Mouse (Mus musculus): ENCODE measurements around the gene Pigq. TPM values are rescaled to one million over a fixed set of nuclear protein-coding genes. Genes with fewer than 3 reads are reported as not detected.

Pigq gene
- 156 and 159 TPM in 2 replicates for polyA plus RNA-seq (2012; rRNA removed)

- no peak within 1 kb of the TSS for H3K4me3 ChIP-seq (ENCODE audit: insufficient read depth, low read length)
- TF ChIP-seq POLR2A (IDR thresholded peaks at IDR 0.05; ENCODE audit: extremely low read depth, insufficient read depth, low read length) (no peak), CTCF (IDR thresholded peaks at IDR 0.05; ENCODE audit: extremely low read depth, insufficient read depth, low read length) (no peak)
- H3K4me1 ChIP-seq (ENCODE audit: control insufficient read depth, insufficient read depth, low read length): peaks cover 3% of the 10 kb centered on the region; the same call in 1 of the 2 replicates
- no peak within 1 kb of the TSS for H3K27ac ChIP-seq (ENCODE audit: insufficient read depth, low read length)
These were observed at the start of gene Pigq, which contains the start of gene Nhlrc4 for GRCm38 (mm10) chr17:25944366-25945163. Gene Pigq, minus strand, starts transcription at chr17:25944936. Gene Nhlrc4, minus strand, starts transcription at chr17:25944961.

- Histone ChIP-seq H3K4me3 (ENCODE audit: insufficient read depth, low read length) (no peak overlapping the region), H3K4me1 (ENCODE audit: control insufficient read depth, insufficient read depth, low read length) (no peaks in the 10 kb centered on the region), H3K27ac (ENCODE audit: insufficient read depth, low read length) (no peak overlapping the region)
- TF ChIP-seq POLR2A (IDR thresholded peaks at IDR 0.05; ENCODE audit: extremely low read depth, insufficient read depth, low read length) (no peak), CTCF (IDR thresholded peaks at IDR 0.05; ENCODE audit: extremely low read depth, insufficient read depth, low read length) (no peak)
These were observed 48.8 kb upstream of the Pigq start for GRCm38 (mm10) chr17:25993489-25993888.

- Histone ChIP-seq H3K27ac (ENCODE audit: insufficient read depth, low read length) (no peak overlapping the region), H3K4me3 (ENCODE audit: insufficient read depth, low read length) (no peak overlapping the region), H3K4me1 (ENCODE audit: control insufficient read depth, insufficient read depth, low read length) (no peaks in the 10 kb centered on the region)
- TF ChIP-seq POLR2A (IDR thresholded peaks at IDR 0.05; ENCODE audit: extremely low read depth, insufficient read depth, low read length) (no peak), CTCF (IDR thresholded peaks at IDR 0.05; ENCODE audit: extremely low read depth, insufficient read depth, low read length) (no peak)
These were observed 47.5 kb upstream of the Pigq start for GRCm38 (mm10) chr17:25992274-25992673.

- TF ChIP-seq CTCF (IDR thresholded peaks at IDR 0.05; ENCODE audit: extremely low read depth, insufficient read depth, low read length) (no peak), POLR2A (IDR thresholded peaks at IDR 0.05; ENCODE audit: extremely low read depth, insufficient read depth, low read length) (no peak)
- no peak overlapping the region for H3K27ac ChIP-seq (ENCODE audit: insufficient read depth, low read length)
These were observed 45.6 kb upstream of the Pigq start for GRCm38 (mm10) chr17:25990331-25990730.

GRCm38 (mm10) chr17:25985306-25986294, 40.9 kb upstream of the Pigq start, which contains the start of gene Capn15:
Gene Capn15, minus strand, starts transcription at chr17:25985796.
- peaks cover 6% of the 10 kb centered on the region for H3K4me1 ChIP-seq (ENCODE audit: control insufficient read depth, insufficient read depth, low read length)
- peak within 1 kb of the TSS; percentile 68 for H3K27ac ChIP-seq (ENCODE audit: insufficient read depth, low read length)
- TF ChIP-seq CTCF (IDR thresholded peaks at IDR 0.05; ENCODE audit: extremely low read depth, insufficient read depth, low read length): no peak
- TF ChIP-seq POLR2A (IDR thresholded peaks at IDR 0.05; ENCODE audit: extremely low read depth, insufficient read depth, low read length): peak; percentile 88; the same call in 1 of the 2 replicates
- peak within 1 kb of the TSS; percentile 41 for H3K4me3 ChIP-seq (ENCODE audit: insufficient read depth, low read length)

More at GRCm38 (mm10) chr17:25990331-25990730, 45.6 kb upstream of the Pigq start:
- Histone ChIP-seq H3K4me1 (ENCODE audit: control insufficient read depth, insufficient read depth, low read length) (no peaks in the 10 kb centered on the region), H3K4me3 (ENCODE audit: insufficient read depth, low read length) (no peak overlapping the region)

GRCm38 (mm10) chr17:25984556-25985305, 40.0 kb upstream of the Pigq start:
- Histone ChIP-seq H3K27ac (ENCODE audit: insufficient read depth, low read length) (peak overlapping the region; percentile 68), H3K4me3 (ENCODE audit: insufficient read depth, low read length) (peak overlapping the region; percentile 41), H3K4me1 (ENCODE audit: control insufficient read depth, insufficient read depth, low read length) (peaks cover 10% of the 10 kb centered on the region)
- TF ChIP-seq CTCF (IDR thresholded peaks at IDR 0.05; ENCODE audit: extremely low read depth, insufficient read depth, low read length) (no peak), POLR2A (IDR thresholded peaks at IDR 0.05; ENCODE audit: extremely low read depth, insufficient read depth, low read length) (no peak)

GRCm38 (mm10) chr17:25984066-25984465, 39.3 kb upstream of the Pigq start:
- H3K27ac ChIP-seq (ENCODE audit: insufficient read depth, low read length): no peak overlapping the region
- TF ChIP-seq CTCF (IDR thresholded peaks at IDR 0.05; ENCODE audit: extremely low read depth, insufficient read depth, low read length) (no peak), POLR2A (IDR thresholded peaks at IDR 0.05; ENCODE audit: extremely low read depth, insufficient read depth, low read length) (no peak)
- peaks cover 10% of the 10 kb centered on the region for H3K4me1 ChIP-seq (ENCODE audit: control insufficient read depth, insufficient read depth, low read length)
- peak overlapping the region; percentile 41; the same call in 1 of the 2 replicates for H3K4me3 ChIP-seq (ENCODE audit: insufficient read depth, low read length)

- no peak for TF ChIP-seq POLR2A (IDR thresholded peaks at IDR 0.05; ENCODE audit: extremely low read depth, insufficient read depth, low read length)
- TF ChIP-seq CTCF (IDR thresholded peaks at IDR 0.05; ENCODE audit: extremely low read depth, insufficient read depth, low read length): no peak
- no peak overlapping the region for H3K4me3 ChIP-seq (ENCODE audit: insufficient read depth, low read length)
- H3K27ac ChIP-seq (ENCODE audit: insufficient read depth, low read length): no peak overlapping the region
- H3K4me1 ChIP-seq (ENCODE audit: control insufficient read depth, insufficient read depth, low read length): peaks cover 10% of the 10 kb centered on the region
These were observed 38.2 kb upstream of the Pigq start for GRCm38 (mm10) chr17:25982913-25983312.
